Mouse (Mus musculus) bone marrow, adult 2 months (tissue): ENCODE measurements around the gene Mymx.

Experiments used
- CTCF ChIP-seq: fragments of 200-500 bp; IDR thresholded peaks from 2 replicates; pipeline ENCODE4 v1.5.1; 2011; ENCODE audit warnings: low read length, control low read depth; ENCODE audit not compliant: control insufficient read depth, insufficient read depth
- POLR2A ChIP-seq: fragments of 200-500 bp; IDR thresholded peaks from 2 replicates; pipeline ENCODE4 v1.6.1; 2011; ENCODE audit warnings: low read depth, mild to moderate bottlenecking, control low read depth, low read length, borderline replicate concordance; ENCODE audit not compliant: control insufficient read depth

- no peak for TF ChIP-seq POLR2A
- TF ChIP-seq CTCF = peak; percentile 68
Observed at GRCm38 (mm10) chr17:45582715-45583355, 19.1 kb downstream of the Mymx start.
